Mouse (Mus musculus): ENCODE measurements around the gene Hip1.
"Not testable (repeated sequence)": the region's sequence is repeated elsewhere in the genome, so short reads cannot be mapped to it uniquely, and the experiment has no call there.

Gene Hip1

GRCm38 (mm10) chr5:135488881-135489694, 55.8 kb downstream of the Hip1 start:
- peak; percentile 84 to 85 for DNase-seq

DNA sequence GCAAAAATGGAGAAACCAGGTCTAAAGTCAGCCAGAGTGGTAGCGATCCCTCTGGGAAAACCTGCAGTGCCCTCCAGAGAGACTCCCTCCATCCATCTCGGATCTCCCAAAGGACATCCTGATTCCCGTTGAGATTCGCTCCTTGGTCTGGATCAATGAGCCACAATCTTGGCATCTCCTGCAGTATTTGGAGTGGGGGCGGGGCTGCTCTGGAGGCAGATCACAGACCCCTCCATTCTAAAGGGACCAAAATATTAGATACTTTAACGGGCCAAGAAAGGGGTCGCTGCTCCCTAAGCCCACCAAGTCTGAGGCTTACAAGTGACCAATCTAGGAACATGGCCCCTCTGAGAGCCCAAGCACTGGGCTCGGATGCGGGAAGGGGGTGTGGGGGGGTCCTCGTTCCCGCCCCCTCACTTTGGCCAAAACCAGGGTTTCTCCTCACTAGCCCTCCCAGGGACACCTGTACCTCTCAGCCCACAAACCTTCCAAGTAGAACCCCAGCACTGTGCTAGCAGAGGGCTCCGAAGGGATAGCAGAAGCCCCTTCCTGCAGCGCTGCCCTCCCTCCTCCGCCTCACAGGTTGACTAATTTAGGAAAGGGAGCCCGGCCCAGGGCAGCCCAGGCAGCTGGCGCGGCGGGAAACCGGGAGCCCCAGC, 56.6 kb downstream of the Hip1 start:
- DNase-seq, result no peak

- no peak for DNase-seq
These were observed 59.6 kb downstream of the Hip1 start for GRCm38 (mm10) chr5:135485289-135485688.

- peak; percentile 46 to 48 for DNase-seq
These were observed 61.1 kb downstream of the Hip1 start for GRCm38 (mm10) chr5:135483865-135484264.

DNA sequence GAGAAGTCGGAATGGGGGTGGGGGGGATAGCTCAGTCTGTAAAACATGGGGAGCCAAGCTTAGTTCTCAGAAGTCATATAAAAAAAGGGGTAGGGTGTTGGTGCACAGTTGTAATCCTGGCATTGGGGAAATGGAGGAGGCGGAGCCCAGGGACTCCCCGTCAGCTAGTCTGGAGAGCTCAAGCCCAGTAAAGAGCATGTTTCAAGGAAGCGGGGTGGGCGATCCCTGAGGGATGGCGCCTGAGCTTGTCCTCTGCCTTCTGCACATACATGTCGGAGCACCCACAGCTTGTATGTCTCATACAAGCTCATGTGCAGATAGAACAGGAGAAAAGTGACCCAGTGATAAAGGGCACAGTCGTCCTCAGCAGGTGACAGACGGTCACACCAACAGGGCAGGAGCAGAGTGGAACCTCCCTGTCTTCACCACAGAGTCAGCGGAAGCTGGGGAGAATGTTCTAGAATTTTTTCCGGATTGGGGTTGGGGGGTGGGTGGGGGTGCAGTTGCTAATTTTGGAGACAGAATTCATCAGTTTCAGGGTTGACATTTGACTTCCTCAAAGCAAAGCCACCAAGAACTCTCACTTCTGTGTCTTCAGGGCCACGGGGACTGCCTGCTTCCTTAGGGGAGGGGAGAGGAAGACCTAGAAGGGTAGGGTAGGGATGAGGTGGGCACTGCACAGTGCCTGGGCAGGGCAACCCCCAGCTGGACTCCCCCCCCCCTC, 65.9 kb downstream of the Hip1 start:
- peak; percentile 44 to 56 for DNase-seq

GRCm38 (mm10) chr5:135476199-135476598, 68.7 kb downstream of the Hip1 start:
- peak in 1 of 2 experiments; percentile 32 for DNase-seq

DNA sequence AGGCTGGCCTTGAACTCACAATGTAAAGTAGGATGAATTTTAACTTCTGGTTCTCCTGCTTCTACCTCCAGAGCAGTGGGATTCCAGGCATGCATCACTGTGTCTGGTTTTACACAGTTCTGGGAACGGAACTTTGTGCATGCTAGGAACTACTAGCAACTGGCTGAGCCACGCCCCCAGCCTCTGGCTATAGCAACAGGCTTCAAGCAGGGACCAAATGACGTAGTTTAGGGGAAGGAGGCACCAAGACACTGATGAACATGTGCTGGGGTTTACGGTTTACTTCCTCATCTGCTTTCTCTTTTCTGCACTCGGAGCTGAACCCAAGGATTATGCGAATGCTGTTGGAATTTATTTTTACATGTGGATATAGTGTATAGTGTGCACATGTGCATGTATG, 72.5 kb downstream of the Hip1 start:
- DNase-seq, result peak; percentile 32 to 52

DNA sequence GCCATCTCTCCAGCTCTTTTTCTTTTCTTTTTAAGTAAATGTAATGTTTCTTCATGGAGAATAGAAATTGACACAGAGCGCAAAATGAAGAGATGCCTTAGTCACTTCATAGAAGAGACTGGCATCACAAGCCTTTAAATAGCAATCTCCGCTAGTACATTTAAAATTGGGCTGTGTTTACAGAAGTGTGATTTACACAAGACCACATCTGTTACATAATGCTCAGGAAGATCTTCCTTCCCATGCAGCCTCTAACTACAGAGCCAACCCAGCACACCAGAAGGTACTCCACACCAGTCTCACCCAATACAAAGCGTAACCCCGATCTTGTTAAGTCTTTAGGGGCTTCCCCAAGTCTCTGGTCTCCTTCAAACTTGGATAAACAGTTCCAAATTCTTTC, 73.2 kb downstream of the Hip1 start:
- DNase-seq, result no peak

GRCm38 (mm10) chr5:135468280-135468679, 76.6 kb downstream of the Hip1 start:
- no peak for DNase-seq

GRCm38 (mm10) chr5:135465833-135466291, 79.1 kb downstream of the Hip1 start:
- no peak for DNase-seq

- no peak for DNase-seq
These were observed 81.5 kb downstream of the Hip1 start for GRCm38 (mm10) chr5:135463380-135463779.

GRCm38 (mm10) chr5:135460833-135461173, 84.1 kb downstream of the Hip1 start:
- DNase-seq, result no peak

- DNase-seq, result no peak
These were observed 84.6 kb downstream of the Hip1 start for GRCm38 (mm10) chr5:135460152-135460832.

DNA sequence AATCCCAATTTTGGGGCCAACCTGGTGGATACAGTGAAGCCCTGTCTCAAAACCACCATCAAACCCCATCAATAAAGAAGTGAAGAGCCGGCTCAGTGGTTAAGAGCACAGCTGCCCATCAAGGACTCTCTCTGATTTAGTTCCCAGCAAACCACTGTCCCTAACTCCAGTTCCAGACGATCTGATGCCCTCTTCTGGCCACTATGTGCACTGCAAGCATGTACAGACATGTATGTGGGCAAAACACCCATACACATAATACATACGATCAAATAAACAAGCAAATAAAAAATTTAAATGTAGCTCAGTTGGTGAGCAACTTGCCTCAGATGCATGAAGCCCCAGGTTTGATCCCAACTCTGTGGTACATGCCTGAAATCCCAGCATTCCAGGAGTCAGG, 85.4 kb downstream of the Hip1 start:
- DNase-seq, result peak; percentile 56 to 60

DNA sequence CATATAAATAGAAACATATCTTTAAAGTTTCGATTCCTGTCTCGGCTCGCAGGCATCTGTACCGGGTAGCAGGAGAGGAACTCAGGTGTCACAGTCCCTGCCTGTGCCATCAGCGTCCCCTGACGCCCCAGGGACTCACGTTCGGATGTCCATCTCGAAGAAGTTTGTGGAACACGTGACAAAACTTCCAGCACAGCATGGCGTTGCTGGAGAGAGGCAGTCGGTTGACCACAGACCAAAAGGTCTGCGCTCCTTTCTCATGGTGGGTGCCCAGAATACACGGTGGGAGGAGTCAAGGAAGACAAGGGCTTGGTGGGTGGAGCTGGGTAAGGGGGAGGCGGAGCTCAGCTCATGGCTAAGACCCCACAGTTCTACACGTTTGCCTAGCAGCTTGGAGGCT, 87.0 kb downstream of the Hip1 start:
- no peak for DNase-seq

- no peak for DNase-seq
These were observed 88.4 kb downstream of the Hip1 start for GRCm38 (mm10) chr5:135456515-135456914.

GRCm38 (mm10) chr5:135454256-135454655, 90.7 kb downstream of the Hip1 start:
- peak; percentile 31 to 41 for DNase-seq

GRCm38 (mm10) chr5:135451559-135451958, 93.4 kb downstream of the Hip1 start:
- DNase-seq, result not testable (repeated sequence)

- no peak for DNase-seq
These were observed 93.8 kb downstream of the Hip1 start for GRCm38 (mm10) chr5:135451100-135451499.

DNA sequence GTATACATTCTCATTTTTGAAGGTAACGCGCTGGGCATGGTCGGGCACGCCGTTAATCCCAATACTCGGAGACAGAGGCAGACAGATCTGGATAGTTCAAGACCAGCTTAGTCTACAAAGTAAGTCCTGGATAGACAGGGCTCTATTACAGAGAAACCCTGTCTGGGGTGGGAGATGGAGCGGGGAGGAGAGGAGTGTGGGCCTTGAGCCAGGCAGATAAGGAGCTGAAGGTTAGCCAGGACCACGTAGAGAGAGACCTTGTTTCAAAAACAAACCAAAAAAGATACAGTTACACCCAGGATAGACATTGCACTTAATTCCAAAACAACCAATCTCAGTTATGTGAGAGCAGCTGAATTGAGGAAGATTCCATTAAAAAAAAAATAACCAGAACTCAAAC, 99.2 kb downstream of the Hip1 start:
- no peak for DNase-seq

GRCm38 (mm10) chr5:135442430-135442829, 102.5 kb downstream of the Hip1 start:
- no peak for DNase-seq

GRCm38 (mm10) chr5:135435039-135435438, 109.9 kb downstream of the Hip1 start:
- DNase-seq, result peak; percentile 41 to 49

GRCm38 (mm10) chr5:135433861-135434260, 111.1 kb downstream of the Hip1 start:
- peak; percentile 12 to 15 for DNase-seq

Data from B cell, adult 2 months (primary cell).